Mouse (Mus musculus) lung, adult 2 months (tissue): Measurements from ENCODE around the gene Ipo9.

ENCODE experiments used
- CTCF ChIP-seq: fragments of 200-500 bp; IDR thresholded peaks from 2 replicates; pipeline ENCODE4 v1.5.1; 2011; ENCODE audit warnings: mild to moderate bottlenecking, low read length, control low read depth; ENCODE audit not compliant: insufficient read depth
- POLR2A ChIP-seq: fragments of 200-500 bp; IDR thresholded peaks from 2 replicates; pipeline ENCODE4 v1.6.1; 2011; ENCODE audit warnings: low read depth, mild to moderate bottlenecking, control low read depth, low read length, borderline replicate concordance; ENCODE audit errors: extremely low read depth

DNA sequence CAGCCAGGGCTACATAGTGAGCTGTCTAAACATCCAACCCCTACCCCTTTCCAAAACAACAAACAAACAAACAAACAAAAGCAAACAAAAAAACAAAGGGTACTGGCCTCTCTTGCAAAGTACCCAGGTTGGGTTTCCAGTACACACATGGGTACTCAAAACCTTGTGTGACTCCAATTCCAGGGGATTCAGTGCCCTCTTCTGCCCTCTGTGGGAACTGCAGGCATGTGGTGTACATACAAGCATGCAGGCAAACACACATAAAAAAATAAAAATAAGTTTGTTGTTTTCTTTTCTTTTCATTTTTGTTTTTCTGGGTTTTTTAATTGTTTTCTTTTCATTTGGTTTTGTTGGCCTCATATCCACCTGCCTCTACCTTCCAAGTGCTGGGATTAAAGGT, 68.2 kb downstream of the Ipo9 start:
- no peak for TF ChIP-seq POLR2A
- TF ChIP-seq CTCF, result no peak
